Mouse (Mus musculus) limb, embryonic 11.5 days (tissue): ENCODE measurements around the gene Ppm1l. TPM values are rescaled to one million over a fixed set of nuclear protein-coding genes. Genes with fewer than 3 reads are reported as not detected.

Experiments
- ATAC-seq: fragments of 200-750 bp; cut with Nextera tagmentation; 2 replicates; pipeline ENCODE4 v1.8.0; 2017; ENCODE audit warnings: low read depth; ENCODE audit not compliant: insufficient number of reproducible peaks, low FRiP score, low TSS enrichment
- DNase-seq: peaks from one replicate; pipeline ENCODE4 v3.0.0-alpha.2; 2015; ENCODE audit warnings: low spot score
- H3K27ac ChIP-seq: fragments of 300-500 bp; sonication (generic); replicated peaks from 2 replicates; pipeline ENCODE4 v1.5.1; 2014; ENCODE audit warnings: low read depth, mild to moderate bottlenecking, low read length
- H3K27me3 ChIP-seq: fragments of 300-500 bp; sonication (generic); 2 replicates; pipeline ENCODE4 v1.6.1; 2014; ENCODE audit warnings: mild to moderate bottlenecking, low read length, mixed read lengths; ENCODE audit not compliant: control insufficient read depth, insufficient read depth
- H3K36me3 ChIP-seq: fragments of 300-500 bp; sonication (generic); 2 replicates; pipeline ENCODE4 v1.6.1; 2014; ENCODE audit warnings: mild to moderate bottlenecking, low read length, moderate library complexity, mixed read lengths; ENCODE audit not compliant: control insufficient read depth, insufficient read depth
- H3K4me1 ChIP-seq: fragments of 300-500 bp; sonication (generic); 2 replicates; pipeline ENCODE4 v1.6.1; 2014; ENCODE audit warnings: low read length, mixed read lengths; ENCODE audit not compliant: control insufficient read depth, insufficient read depth
- H3K4me2 ChIP-seq: fragments of 300-500 bp; sonication (generic); 2 replicates; pipeline ENCODE4 v1.6.1; 2014; ENCODE audit warnings: low read depth, mild to moderate bottlenecking, moderate library complexity; ENCODE audit not compliant: severe bottlenecking
- H3K4me3 ChIP-seq: fragments of 300-500 bp; sonication (generic); 2 replicates; pipeline ENCODE4 v1.5.1; 2014; ENCODE audit warnings: low read depth, low read length
- H3K9ac ChIP-seq: fragments of 300-500 bp; sonication (generic); 2 replicates; pipeline ENCODE4 v1.6.1; 2014; ENCODE audit warnings: mild to moderate bottlenecking, low read length
- H3K9me3 ChIP-seq: fragments of 300-500 bp; sonication (generic); 2 replicates; pipeline ENCODE4 v1.6.1; 2016; ENCODE audit warnings: low read length; ENCODE audit not compliant: control insufficient read depth
- WGBS: fragments of 180-500 bp; shearing (Covaris S2); extraction: QIAGEN DNeasy Blood & Tissue Kit; methylation state at CpG from one replicate; pipeline ENCODE4 v1.1.7; 2014; 5-methylcytosine and 5-hydroxymethylcytosine counted together
- polyA plus RNA-seq: library from polyadenylated mRNA; unstranded; fragments of >200 nt; fragmentation: Nextera tagmentation; extraction: Ambion mirVana; gene quantifications from 2 replicates; pipeline ENCODE4 v1.2.1, GENCODE M21; 2014

Gene Ppm1l
- polyA plus RNA-seq = 10.5 and 12.0 TPM in 2 replicates

DNA sequence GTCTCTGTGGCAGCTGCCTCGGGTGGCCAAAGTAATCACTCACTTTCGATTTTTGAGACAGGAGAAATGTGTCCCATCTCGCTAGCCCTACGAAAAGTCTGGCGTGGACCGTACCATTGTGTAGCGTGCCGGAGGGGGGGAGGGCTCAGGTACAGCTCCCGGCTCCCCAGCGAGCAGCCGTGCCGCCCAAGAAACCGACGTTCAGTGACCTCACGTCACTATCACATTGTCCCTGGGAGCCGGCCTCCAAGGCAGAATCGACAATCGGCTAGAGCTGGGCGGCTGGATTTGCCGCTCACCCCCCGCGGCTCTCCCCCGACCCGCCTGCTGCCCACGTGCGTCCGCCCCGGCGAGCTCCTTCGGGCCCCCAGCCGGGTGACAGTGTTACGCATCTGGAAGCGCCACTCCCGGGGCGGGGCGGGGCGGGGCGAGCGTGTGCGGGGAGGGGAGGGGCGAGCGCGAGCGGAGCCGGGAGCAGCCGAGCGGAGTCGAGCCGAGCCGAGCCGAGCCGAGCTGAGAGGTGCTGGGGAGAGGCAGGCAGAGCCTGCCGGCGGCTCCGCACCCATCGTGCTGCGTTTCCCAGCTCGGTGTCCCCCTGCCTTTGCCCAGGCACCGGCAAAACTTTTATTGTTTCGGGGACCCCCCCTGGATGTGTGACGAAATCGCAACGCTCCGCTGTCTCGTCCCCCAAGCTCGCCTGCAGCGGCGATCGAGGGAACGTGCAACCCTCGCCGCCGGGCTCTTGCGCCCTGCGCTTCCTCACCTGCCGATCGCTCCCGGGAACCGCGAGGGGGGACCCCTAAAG lies at the start of gene Ppm1l:
TSS of gene Ppm1l (plus strand) at position 471 of the 805 bp plus-strand sequence.
- H3K4me3 ChIP-seq = peak within 1 kb of the TSS; percentile 68
- ATAC-seq = peak; percentile 96
- no peaks in the 10 kb centered on the region for H3K27me3 ChIP-seq
- 0 out of 2 replicates have a peak within 1 kb of the TSS, but pooled peaks have one; percentile 25 for H3K27ac ChIP-seq
- WGBS = under 1% methylated on average over 61 of the region's 80 CpGs
- peaks cover 6% of the 10 kb centered on the region for H3K4me1 ChIP-seq
- no peaks in the 10 kb centered on the region for H3K9me3 ChIP-seq
- DNase-seq = peak; percentile 95
- H3K4me2 ChIP-seq = peak within 1 kb of the TSS; percentile 89
- no peaks in the 10 kb centered on the region for H3K36me3 ChIP-seq
- H3K9ac ChIP-seq = peak within 1 kb of the TSS; percentile 80

DNA sequence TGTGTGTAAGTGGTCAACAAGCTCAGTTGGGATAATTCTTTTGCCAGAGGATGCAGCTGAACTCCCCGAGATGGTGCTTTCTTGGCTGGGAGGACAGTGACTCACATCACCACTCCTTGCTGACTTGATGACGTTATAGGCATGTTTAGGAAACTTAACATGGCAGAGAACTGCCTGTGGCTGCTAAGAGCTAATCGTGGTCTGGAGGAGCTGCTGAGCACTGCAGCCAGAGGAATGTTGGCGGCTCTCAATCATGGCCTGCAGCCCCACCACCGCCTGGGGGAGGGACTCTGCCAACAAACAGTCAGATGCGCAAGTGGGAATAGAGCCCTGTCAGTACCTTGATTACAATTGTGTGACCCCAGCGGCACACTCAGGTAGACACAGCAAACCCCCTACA lies 44.8 kb upstream of the Ppm1l start:
- DNase-seq (no peak), ATAC-seq (no peak)
- Histone ChIP-seq H3K27me3 (no peaks in the 10 kb centered on the region), H3K4me2 (no peak overlapping the region), H3K9me3 (no peaks in the 10 kb centered on the region), H3K9ac (no peak overlapping the region), H3K4me3 (no peak overlapping the region), H3K27ac (no peak overlapping the region), H3K4me1 (no peaks in the 10 kb centered on the region), H3K36me3 (no peaks in the 10 kb centered on the region)
- 68% methylated on average over 7 of the region's 7 CpGs for WGBS

GRCm38 (mm10) chr3:69274018-69274663 lies 42.5 kb upstream of the Ppm1l start:
- no peaks in the 10 kb centered on the region for H3K27me3 ChIP-seq
- no peak for DNase-seq
- no peak overlapping the region for H3K27ac ChIP-seq
- no peak for ATAC-seq
- H3K36me3 ChIP-seq = no peaks in the 10 kb centered on the region
- WGBS = 91% methylated on average over 16 of the region's 16 CpGs
- H3K4me3 ChIP-seq = no peak overlapping the region
- H3K4me2 ChIP-seq = no peak overlapping the region
- H3K4me1 ChIP-seq = no peaks in the 10 kb centered on the region
- H3K9me3 ChIP-seq = no peaks in the 10 kb centered on the region
- no peak overlapping the region for H3K9ac ChIP-seq

DNA sequence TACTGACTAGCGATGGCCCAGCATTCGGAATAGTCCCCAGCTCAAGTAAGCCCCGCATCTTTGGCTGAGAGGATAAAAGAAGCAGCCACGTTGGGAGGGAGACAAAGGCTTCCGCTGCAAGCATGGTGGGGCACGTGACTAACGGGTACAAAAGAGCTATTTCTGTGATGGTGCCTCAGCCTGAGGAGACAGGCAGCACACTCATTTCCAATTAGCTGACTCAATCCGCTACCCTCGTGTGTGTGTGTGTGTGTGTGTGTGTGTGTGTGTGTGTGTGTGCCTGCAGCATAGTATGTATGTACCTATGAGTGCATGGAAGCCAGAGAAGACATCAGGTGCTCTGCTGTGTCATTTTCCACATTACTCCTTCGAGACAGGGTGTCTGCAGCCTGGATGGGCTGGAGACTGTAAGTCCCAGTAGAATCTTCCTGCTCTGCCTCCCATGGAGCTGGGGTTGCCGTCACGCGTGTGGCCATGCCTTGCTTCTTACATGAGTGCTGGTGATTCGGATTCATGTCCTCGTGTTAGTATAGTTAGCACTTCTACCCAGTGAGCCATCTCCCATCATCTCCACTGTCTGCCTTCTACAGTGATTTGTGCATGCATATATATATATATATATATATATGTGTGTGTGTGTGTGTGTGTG lies 41.9 kb upstream of the Ppm1l start:
- Histone ChIP-seq H3K4me1 (no peaks in the 10 kb centered on the region), H3K4me2 (no peak overlapping the region), H3K4me3 (no peak overlapping the region), H3K36me3 (no peaks in the 10 kb centered on the region), H3K9me3 (no peaks in the 10 kb centered on the region), H3K9ac (no peak overlapping the region), H3K27ac (no peak overlapping the region), H3K27me3 (no peaks in the 10 kb centered on the region)
- DNase-seq (no peak), ATAC-seq (no peak)
- 90% methylated on average over 15 of the region's 15 CpGs for WGBS

- no peak overlapping the region for H3K27ac ChIP-seq
- H3K9me3 ChIP-seq = no peaks in the 10 kb centered on the region
- H3K4me1 ChIP-seq = no peaks in the 10 kb centered on the region
- ATAC-seq (no peak), DNase-seq (no peak)
- 91% methylated on average over 6 of the region's 6 CpGs for WGBS
- no peaks in the 10 kb centered on the region for H3K27me3 ChIP-seq
- no peak overlapping the region for H3K4me2 ChIP-seq
- no peaks in the 10 kb centered on the region for H3K36me3 ChIP-seq
- H3K4me3 ChIP-seq = no peak overlapping the region
- no peak overlapping the region for H3K9ac ChIP-seq
These were observed 38.0 kb upstream of the Ppm1l start for GRCm38 (mm10) chr3:69278648-69279047.

GRCm38 (mm10) chr3:69282406-69282805 lies 34.3 kb upstream of the Ppm1l start:
- ATAC-seq (no peak), DNase-seq (no peak)
- H3K36me3 ChIP-seq = no peaks in the 10 kb centered on the region
- WGBS = 83% methylated on average over 9 of the region's 9 CpGs
- H3K27ac ChIP-seq = no peak overlapping the region
- no peaks in the 10 kb centered on the region for H3K4me1 ChIP-seq
- H3K4me2 ChIP-seq = no peak overlapping the region
- H3K9ac ChIP-seq = no peak overlapping the region
- H3K27me3 ChIP-seq = no peaks in the 10 kb centered on the region
- H3K9me3 ChIP-seq = no peaks in the 10 kb centered on the region
- no peak overlapping the region for H3K4me3 ChIP-seq

- Histone ChIP-seq H3K27me3 (no peaks in the 10 kb centered on the region), H3K9me3 (no peaks in the 10 kb centered on the region), H3K36me3 (no peaks in the 10 kb centered on the region), H3K9ac (no peak overlapping the region), H3K4me1 (no peaks in the 10 kb centered on the region), H3K27ac (no peak overlapping the region), H3K4me2 (no peak overlapping the region), H3K4me3 (no peak overlapping the region)
- DNase-seq = no peak
- 72% methylated on average over 7 of the region's 7 CpGs for WGBS
- ATAC-seq = no peak
These were observed 33.4 kb upstream of the Ppm1l start for GRCm38 (mm10) chr3:69283085-69283847.

- H3K4me2 ChIP-seq = no peak overlapping the region
- no peak for ATAC-seq
These were observed 26.8 kb upstream of the Ppm1l start for GRCm38 (mm10) chr3:69289833-69290232.

More at GRCm38 (mm10) chr3:69289833-69290232, 26.8 kb upstream of the Ppm1l start:
- H3K9me3 ChIP-seq = no peaks in the 10 kb centered on the region
- no peak overlapping the region for H3K9ac ChIP-seq
- H3K27ac ChIP-seq = no peak overlapping the region
- no peak overlapping the region for H3K4me3 ChIP-seq
- no peak for DNase-seq
- no peaks in the 10 kb centered on the region for H3K36me3 ChIP-seq
- no peaks in the 10 kb centered on the region for H3K4me1 ChIP-seq
- no peaks in the 10 kb centered on the region for H3K27me3 ChIP-seq
- WGBS = 61% methylated on average over 14 of the region's 14 CpGs
